10 mouse cellular contexts compared by ENCODE assay signal in genomic region chr12:85623711-85624110, GRCm38 (mm10). TPM values are rescaled to one million over a fixed set of nuclear protein-coding genes. Genes with fewer than 3 reads are reported as not detected.
DNase-seq lines count a peak whose midpoint lies in the region; ATAC-seq and TF ChIP-seq lines count a peak whose summit lies in the region.
"Had no signal": no experiment of that assay in that cellular context is flagged by ENCODE, and none has a peak within 500 bp of the region (broad histone marks: within the 10 kb centered on the region; RNA-seq: fewer than 3 reads in every experiment).

No protein-coding gene starts in this region.

- H3K27me3 ChIP-seq in hindbrain, embryonic 10.5 days (ENCODE audit: insufficient read depth, poor library complexity, severe bottlenecking): no peaks in the 10 kb centered on the region
- H3K27me3 ChIP-seq in hindbrain, postnatal 0 days (ENCODE audit: insufficient read depth, low read length): no peaks in the 10 kb centered on the region
- H3K27me3 ChIP-seq in neural tube, embryonic 14.5 days (ENCODE audit: control insufficient read depth, insufficient read depth, low read length): no peaks in the 10 kb centered on the region

- no peak for ATAC-seq in hindbrain, postnatal 0 days
- no peak for ATAC-seq in neural tube, embryonic 14.5 days (ENCODE audit: low read depth)
- no peak for ATAC-seq in erythroblast, adult 5-6 weeks (replicated peaks; ENCODE audit: low FRiP score, poor library complexity, severe bottlenecking)

- H3K9me3 ChIP-seq in hindbrain, embryonic 10.5 days: no peaks in the 10 kb centered on the region
- no peaks in the 10 kb centered on the region for H3K9me3 ChIP-seq in hindbrain, postnatal 0 days (ENCODE audit: low read length)
- no peaks in the 10 kb centered on the region for H3K9me3 ChIP-seq in neural tube, embryonic 14.5 days (ENCODE audit: control insufficient read depth, low read length)

- H3K4me2 ChIP-seq in hindbrain, postnatal 0 days (ENCODE audit: low read depth, low read length): no peak overlapping the region
- no peak overlapping the region for H3K4me2 ChIP-seq in neural tube, embryonic 14.5 days (ENCODE audit: low read depth, low read length)

- no peaks in the 10 kb centered on the region for H3K36me3 ChIP-seq in hindbrain, embryonic 10.5 days
- H3K36me3 ChIP-seq in hindbrain, postnatal 0 days (ENCODE audit: insufficient read depth, low read length): no peaks in the 10 kb centered on the region
- H3K36me3 ChIP-seq in neural tube, embryonic 14.5 days (ENCODE audit: control insufficient read depth, insufficient read depth, low read length): no peaks in the 10 kb centered on the region

- no peak for DNase-seq in hindbrain, embryonic 10.5 days (ENCODE audit: low spot score)
- DNase-seq in hindbrain, postnatal 0 days (ENCODE audit: low spot score): no peak
- peak; percentile 47 to 59 for DNase-seq in lung, adult 18-20 months
- DNase-seq in lung, adult 2 months: no peak
- DNase-seq in kidney, postnatal 14 days: peak; percentile 41
- no peak for DNase-seq in adrenal gland, adult 8-10 months
- DNase-seq: cerebellum, adult 18-20 months; embryo, embryonic 11 days had no signal

- H3K9ac ChIP-seq in hindbrain, postnatal 0 days (replicated peaks; ENCODE audit: low read length): no peak overlapping the region
- H3K9ac ChIP-seq in neural tube, embryonic 14.5 days (replicated peaks; ENCODE audit: low read depth, low read length): no peak overlapping the region

- TF ChIP-seq POLR2A in lung, adult 2 months (IDR thresholded peaks at IDR 0.05; ENCODE audit: borderline replicate concordance, extremely low read depth, low read depth, low read length): no peak

- peak overlapping the region; percentile 40 for H3K27ac ChIP-seq in hindbrain, embryonic 10.5 days
- no peak overlapping the region for H3K27ac ChIP-seq in hindbrain, postnatal 0 days
- H3K27ac ChIP-seq in neural tube, embryonic 14.5 days (ENCODE audit: low read depth, low read length): 0 out of 2 replicates have a peak overlapping the region, but pooled peaks have one; percentile 22

- WGBS in hindbrain, embryonic 10.5 days: 63% methylated on average over 3 of the region's 3 CpGs
- 54% methylated on average over 3 of the region's 3 CpGs for WGBS in hindbrain, postnatal 0 days
- WGBS in lung, adult 2 months: 28% methylated on average over 3 of the region's 3 CpGs
- 49% methylated on average over 3 of the region's 3 CpGs for WGBS in neural tube, embryonic 14.5 days

- peaks cover 50% of the 10 kb centered on the region for H3K4me1 ChIP-seq in hindbrain, embryonic 10.5 days (replicated peaks)
- H3K4me1 ChIP-seq in hindbrain, postnatal 0 days (ENCODE audit: insufficient read depth, low read length): peaks cover 16% of the 10 kb centered on the region
- peaks cover 11% of the 10 kb centered on the region for H3K4me1 ChIP-seq in lung, adult 2 months (ENCODE audit: control insufficient read depth, insufficient read depth, low read length)
- H3K4me1 ChIP-seq in neural tube, embryonic 14.5 days (ENCODE audit: control insufficient read depth, insufficient read depth, low read length): peaks cover 31% of the 10 kb centered on the region

- H3K4me3 ChIP-seq in hindbrain, embryonic 10.5 days: no peak overlapping the region
- H3K4me3 ChIP-seq in hindbrain, postnatal 0 days (ENCODE audit: low read length): no peak overlapping the region
- H3K4me3 ChIP-seq in lung, adult 2 months (replicated peaks; ENCODE audit: extremely low read depth, low read depth, low read length): no peak overlapping the region
- no peak overlapping the region for H3K4me3 ChIP-seq in neural tube, embryonic 14.5 days (ENCODE audit: low read depth, low read length)

- TF ChIP-seq CTCF in hindbrain, postnatal 0 days (IDR thresholded peaks at IDR 0.05; ENCODE audit: low read depth): no peak
- no peak for TF ChIP-seq CTCF in lung, adult 2 months (IDR thresholded peaks at IDR 0.05; ENCODE audit: insufficient read depth, low read length)

RNA-seq across cellular contexts. Expression of gene Jdp2, which starts 24.9 kb away (rescaled TPM):
- polyA plus RNA-seq in hindbrain, embryonic 10.5 days (2016; fragmentation: Nextera tagmentation; extraction: Ambion mirVana): 0.25 TPM in 1 of 2 replicates, not detected in the other
- total RNA-seq in hindbrain, postnatal 0 days (2014; rRNA removed): 11.2 and 15.4 TPM in 2 replicates
- 0.68 and 0.89 TPM in 2 replicates for polyA plus RNA-seq in hindbrain, postnatal 0 days (2015; fragmentation: Nextera tagmentation; extraction: Ambion mirVana)
- 21.6 and 30.9 TPM in 2 replicates for polyA plus RNA-seq in lung, adult 2 months (2012; rRNA removed)
- 1.5 and 2.9 TPM in 2 replicates for polyA plus RNA-seq in neural tube, embryonic 14.5 days (2014; fragmentation: Nextera tagmentation; extraction: Ambion mirVana)
- total RNA-seq in adrenal gland, adult 8-10 months (2022): 10 to 100 TPM; 13.0 to 20.5 (median 15.2) TPM
- 12.7 and 14.6 TPM in 2 replicates for total RNA-seq in erythroblast, adult 5-6 weeks (2015; ENCODE audit: low replicate concordance)
- total RNA-seq in erythroblast, adult 5-6 weeks (2017; ENCODE audit: low replicate concordance): 12.4 and 13.7 TPM in 2 replicates

Comparison
In these comparisons a context has a peak if more than half of its experiments do, and no peak if none do; other contexts are left out.
1. DNase-seq: peak in lung, adult 18-20 months (2 of 2) and kidney, postnatal 14 days (single experiment); none in hindbrain, embryonic 10.5 days (single experiment), hindbrain, postnatal 0 days (single experiment), lung, adult 2 months (single experiment) and adrenal gland, adult 8-10 months (single experiment).